Mouse (Mus musculus): Measurements from ENCODE around the gene Usp43.

DNA sequence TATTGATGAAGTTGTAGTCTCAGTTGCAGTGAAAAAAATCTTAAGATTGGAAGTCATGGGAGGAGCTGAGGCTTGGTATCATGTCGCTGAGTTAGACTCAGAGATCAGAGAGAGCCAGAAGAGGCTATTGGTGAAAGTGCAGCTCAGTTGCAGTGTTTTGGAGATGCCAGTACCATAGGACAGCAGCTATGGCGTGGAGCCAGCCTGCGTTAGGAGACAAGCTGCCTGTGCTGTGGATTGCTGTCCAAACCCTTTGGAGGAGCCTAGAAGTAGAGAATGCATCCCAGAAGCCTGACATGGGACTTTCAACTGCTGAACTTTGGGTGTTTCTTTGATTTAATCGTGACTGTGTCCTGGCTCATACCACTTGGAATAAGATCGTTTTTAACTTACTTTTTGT lies 90.1 kb downstream of the Usp43 start:
- no peak for TF ChIP-seq CTCF (conservative IDR thresholded peaks at IDR 0.05; ENCODE audit: low read length)
- no peak for TF ChIP-seq POU5F1 (IDR thresholded peaks at IDR 0.05; ENCODE audit: borderline replicate concordance, low read length)

All from E14TG2a.4 (cell line).